Mouse (Mus musculus) urinary bladder, postnatal 36 days (tissue): ENCODE results near the gene C1rl.
"Not testable (repeated sequence)": the region's sequence is repeated elsewhere in the genome, so short reads cannot be mapped to it uniquely, and the experiment has no call there.

Experiments
- DNase-seq, 2 experiments: peaks; one replicate each; pipeline ENCODE4 v3.0.0; 2022; ENCODE audit warnings: low spot score in 2 of 2, mixed read lengths in 1 of 2

Gene C1rl

DNA sequence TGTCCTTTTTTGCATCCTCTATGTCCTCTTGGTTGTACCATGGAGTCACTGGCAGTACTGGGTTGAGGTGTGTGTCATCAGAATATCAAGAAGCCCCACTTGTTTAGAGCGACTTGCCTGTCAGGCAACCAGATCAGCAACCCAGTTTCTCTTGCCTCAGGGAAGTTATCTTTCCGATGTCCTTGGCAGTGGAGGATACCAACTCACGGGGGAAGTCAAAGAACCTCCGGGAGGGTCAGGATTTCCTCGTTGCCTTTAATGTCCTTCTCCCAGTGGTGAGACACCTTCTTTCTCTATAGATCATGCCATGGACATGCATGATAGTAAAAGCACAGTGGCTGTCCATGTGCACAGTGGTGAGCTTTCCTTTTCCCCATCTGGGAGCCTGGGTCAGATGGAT, 9.1 kb downstream of the C1rl start:
- DNase-seq, result no peak

GRCm38 (mm10) chr6:124505028-124505427, 12.1 kb downstream of the C1rl start:
- peak in 1 of 2 experiments; percentile 20 for DNase-seq

DNA sequence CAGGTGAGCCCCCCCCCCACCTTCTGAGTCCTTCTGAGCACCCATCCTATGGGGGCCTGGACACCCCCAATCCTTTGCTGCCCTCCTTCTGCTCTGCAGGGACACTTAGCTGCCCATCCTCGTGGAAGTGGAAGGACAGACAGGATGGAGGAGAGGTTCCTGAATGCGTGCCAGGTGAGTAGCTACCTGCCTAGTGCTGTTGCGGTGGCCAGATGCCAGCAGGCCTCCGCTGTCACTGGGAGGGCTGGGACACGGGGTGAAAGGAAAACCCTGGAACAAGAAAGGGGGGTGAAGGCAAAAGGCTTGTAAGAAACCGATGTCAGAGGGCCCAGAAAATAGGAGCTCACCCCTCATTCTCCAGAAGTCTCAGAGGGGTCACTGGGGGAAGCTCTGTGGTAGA, 14.1 kb downstream of the C1rl start:
- DNase-seq, result no peak

DNA sequence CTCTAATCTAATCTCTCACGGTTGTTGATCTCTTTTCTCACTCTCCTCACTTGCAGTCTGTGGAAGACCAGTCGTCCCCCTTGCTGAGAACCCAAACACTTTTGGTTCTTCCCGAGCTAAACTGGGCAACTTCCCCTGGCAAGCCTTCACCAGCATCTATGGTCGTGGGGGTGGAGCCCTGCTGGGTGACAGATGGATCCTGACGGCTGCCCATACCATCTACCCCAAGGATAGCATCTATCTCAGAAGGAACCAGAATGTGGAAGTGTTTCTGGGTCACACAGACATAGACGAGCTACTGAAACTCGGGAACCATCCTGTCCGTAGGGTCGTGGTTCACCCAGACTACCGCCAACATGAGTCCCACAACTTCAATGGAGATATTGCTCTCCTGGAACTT, 15.4 kb downstream of the C1rl start:
- DNase-seq, result no peak

DNA sequence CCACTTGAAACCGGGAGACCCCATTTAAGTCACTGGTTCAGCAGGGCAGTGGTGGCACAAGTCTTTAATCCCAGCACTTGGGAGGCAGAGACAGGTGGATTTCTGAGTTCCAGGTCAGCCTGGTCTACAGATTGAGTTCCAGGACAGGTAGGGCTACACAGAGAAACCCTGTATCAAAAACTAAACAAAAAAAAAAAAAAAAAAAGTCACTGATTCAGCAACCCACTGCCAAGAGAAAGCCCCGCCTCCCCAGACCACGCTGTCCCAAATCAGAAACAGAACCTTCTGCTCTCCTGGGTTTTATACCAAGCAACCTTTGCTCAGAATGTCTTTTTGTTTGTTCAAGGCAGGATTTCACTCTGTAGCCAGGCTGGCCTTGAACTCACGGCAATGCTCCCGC, 16.3 kb downstream of the C1rl start:
- DNase-seq, result not testable (repeated sequence)

GRCm38 (mm10) chr6:124511936-124512335, 19.0 kb downstream of the C1rl start:
- no peak for DNase-seq

DNA sequence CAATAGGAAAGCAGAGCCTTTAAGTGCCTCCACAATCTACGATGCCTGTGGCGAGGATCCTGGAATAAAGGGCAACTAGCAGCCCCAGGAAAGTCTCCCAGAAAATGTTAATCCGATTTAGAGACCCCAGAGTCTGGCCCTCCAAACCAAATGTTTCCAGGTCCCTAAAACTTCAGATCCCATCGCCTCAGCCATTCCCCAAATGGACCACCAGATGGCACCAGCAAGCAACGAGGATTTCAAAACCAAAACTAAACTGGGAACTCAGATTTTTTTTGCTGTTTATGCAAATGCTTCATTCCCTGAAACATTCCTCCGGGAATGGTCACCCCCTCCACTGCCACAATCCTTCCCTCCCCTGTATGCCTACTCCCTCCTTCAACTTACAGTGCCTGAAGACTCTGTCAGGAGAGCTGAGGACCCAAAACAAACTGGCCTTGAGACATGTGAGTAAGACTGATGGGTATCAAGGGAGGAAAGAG, 19.5 kb downstream of the C1rl start, which contains the start of gene C1ra:
TSS of gene C1ra (plus strand) at position 51 of the 482 bp plus-strand sequence.
- peak; percentile 63 to 64 for DNase-seq

GRCm38 (mm10) chr6:124517733-124518132, 24.8 kb downstream of the C1rl start:
- DNase-seq, result not testable (repeated sequence)

- DNase-seq, result not testable (repeated sequence)
Observed at GRCm38 (mm10) chr6:124522082-124522481, 29.2 kb downstream of the C1rl start.

DNA sequence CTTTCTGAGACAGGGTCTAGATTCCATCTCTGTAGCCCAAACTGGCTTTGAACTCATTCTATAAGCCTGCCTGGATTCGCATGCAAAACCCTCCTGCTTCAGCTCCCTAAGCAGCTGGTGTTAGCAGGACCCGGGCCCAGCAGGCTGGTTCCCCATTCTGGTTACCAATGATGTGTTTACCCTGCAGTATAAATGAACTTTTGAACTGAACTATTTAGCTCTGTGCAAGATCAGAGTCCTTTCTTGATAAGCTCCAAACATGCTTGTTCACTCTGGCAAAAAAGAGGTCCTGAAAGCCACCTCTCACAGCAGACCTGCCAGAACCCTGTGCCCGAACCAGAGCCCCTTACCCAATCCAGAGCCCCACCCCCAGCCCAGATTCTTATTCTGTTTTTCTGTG, 35.0 kb downstream of the C1rl start:
- DNase-seq, result no peak

GRCm38 (mm10) chr6:124531077-124531476, 38.2 kb downstream of the C1rl start:
- DNase-seq, result no peak

GRCm38 (mm10) chr6:124536125-124536829, 43.4 kb downstream of the C1rl start:
- not testable (repeated sequence) for DNase-seq

DNA sequence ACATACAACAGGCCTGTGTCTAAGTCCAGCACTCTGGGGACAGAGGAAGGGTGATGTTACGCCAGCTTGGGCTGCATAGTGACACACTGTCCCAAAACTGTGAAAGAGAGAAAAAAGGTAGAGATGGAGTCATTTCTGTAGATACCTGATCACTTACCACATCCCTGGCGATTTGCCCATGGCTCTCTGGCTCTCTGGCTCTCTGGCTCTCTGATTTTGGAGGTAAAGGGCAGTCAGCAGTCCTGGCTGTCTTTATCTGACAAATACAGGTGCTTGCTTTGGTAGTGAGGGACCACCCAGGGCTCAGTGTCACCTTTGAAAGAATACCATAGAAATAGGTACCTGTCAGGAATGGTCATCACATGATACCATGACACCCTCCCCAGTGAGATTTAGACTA, 48.3 kb downstream of the C1rl start:
- DNase-seq, result not testable (repeated sequence)

DNA sequence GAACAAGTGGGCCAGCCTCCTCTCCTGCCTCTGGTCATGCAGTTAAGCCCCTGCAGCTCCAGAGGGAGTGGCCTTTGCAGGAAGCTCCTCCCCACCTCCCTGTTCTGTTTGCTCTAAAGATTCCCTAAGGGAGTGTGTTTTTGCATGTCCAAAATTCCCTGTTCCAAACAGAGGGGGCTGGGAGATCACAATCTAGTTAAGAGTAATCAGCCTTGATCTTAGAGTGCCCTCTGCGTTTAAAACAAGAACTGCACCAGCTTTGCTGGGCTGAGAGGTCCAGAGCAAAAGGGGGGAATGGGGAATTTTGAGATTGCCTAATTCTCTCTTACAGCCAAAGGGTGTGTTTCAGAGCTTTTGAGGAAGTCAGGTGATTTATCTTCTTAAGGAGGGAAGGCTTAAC, 49.4 kb downstream of the C1rl start, which contains the start of gene C1s1:
TSS of gene C1s1 (minus strand) at position 76 of the 400 bp plus-strand sequence.
- DNase-seq, result peak; percentile 55 to 72

DNA sequence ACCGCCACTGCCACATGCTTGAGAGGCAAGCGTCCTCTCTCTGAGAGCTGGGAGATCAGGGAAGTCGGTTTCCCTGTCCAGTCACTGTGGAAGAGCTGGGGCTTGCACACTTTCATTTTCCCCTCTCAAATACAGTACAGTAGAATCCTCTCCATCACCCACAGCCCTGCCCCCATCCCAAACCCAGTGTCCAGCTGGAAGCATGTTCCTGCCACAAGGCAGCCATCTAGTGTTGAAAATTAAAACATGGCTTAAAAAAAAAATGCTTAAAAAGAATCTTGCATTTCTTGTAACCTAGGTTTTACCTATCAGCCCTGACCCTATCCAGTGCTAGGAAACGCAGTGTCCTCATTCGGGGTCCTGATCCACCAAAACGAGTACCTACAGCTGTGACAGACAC, 51.6 kb downstream of the C1rl start:
- DNase-seq, result peak in 1 of 2 experiments; percentile 25

GRCm38 (mm10) chr6:124545425-124545824, 52.5 kb downstream of the C1rl start:
- DNase-seq, result no peak

- DNase-seq, result not testable (repeated sequence)
Observed at GRCm38 (mm10) chr6:124547979-124548378, 55.1 kb downstream of the C1rl start.

DNA sequence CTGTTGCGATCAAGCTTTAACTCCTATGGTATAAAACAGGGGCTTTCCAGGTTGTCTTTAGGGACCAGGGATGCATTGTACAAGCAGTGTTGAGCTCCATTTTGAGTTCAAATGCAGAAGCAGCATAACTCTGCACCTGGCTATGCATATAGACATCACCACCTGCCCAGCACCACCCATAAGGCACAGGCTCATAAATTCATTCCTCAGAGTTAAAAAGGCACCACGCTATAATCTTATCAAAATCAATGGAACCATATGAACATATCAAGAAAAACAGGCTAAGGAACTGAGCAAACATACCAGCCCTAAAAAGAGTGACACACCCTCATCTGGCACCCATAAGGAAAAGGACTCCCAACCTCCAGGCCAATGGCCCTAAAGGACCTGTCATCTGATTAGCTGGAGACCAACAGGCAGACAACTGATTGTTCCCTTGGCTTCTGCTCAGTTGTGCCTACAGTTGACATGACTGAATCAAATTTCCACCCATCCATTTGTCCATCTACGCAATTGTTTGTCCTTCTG, 56.2 kb downstream of the C1rl start:
- DNase-seq, result peak in 1 of 2 experiments; percentile 6

DNA sequence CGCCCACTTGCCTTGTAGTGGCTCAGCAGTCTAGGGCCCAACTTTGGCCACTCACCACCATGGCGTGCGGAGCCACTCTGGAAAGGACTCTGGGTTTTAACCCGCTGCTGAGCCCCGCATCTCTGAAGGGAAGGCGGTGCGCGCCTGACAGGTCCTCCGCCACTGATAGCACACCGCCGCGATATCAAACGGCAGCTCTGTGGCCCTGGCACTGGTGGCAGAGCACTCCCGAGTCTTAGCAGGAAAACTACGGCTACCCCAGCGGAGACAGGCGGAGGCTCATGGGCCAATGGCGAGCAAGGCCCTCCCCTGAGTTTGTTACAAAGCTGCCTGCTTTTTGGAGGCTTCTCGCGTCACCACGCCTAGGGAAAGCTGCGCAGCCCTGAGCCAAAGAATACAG, 59.9 kb downstream of the C1rl start:
- no peak for DNase-seq

DNA sequence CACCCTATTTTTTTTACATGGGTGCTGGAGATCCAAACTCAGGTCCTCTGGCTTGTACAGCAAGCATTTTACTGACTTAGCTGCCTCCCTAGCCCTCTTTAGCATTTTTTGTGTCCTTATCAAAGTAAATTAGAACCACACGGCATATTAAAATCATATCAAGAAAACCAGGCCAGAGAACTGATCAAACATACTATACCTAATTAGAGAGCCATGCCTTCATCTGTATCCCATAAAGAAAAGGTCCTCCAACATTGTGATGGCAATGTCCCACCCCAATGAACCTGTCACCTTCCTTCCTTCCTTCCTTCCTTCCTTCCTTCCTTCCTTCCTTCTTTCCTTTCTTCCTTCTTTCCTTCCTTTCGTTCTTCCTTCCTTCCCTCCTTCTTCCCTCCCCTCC, 63.0 kb downstream of the C1rl start:
- not testable (repeated sequence) for DNase-seq
